Mouse (Mus musculus) G1E (cell line): ENCODE data around the gene Dync2li1.

ENCODE experiments used
- CTCF ChIP-seq: IDR thresholded peaks from 2 replicates; pipeline ENCODE4 v1.5.1; 2012; ENCODE audit warnings: low read depth, low read length, inconsistent platforms, mixed read lengths
- GATA2 ChIP-seq: IDR thresholded peaks from 2 replicates; pipeline ENCODE4 v1.6.1; 2012; ENCODE audit warnings: low read depth, low read length, inconsistent platforms, borderline replicate concordance

DNA sequence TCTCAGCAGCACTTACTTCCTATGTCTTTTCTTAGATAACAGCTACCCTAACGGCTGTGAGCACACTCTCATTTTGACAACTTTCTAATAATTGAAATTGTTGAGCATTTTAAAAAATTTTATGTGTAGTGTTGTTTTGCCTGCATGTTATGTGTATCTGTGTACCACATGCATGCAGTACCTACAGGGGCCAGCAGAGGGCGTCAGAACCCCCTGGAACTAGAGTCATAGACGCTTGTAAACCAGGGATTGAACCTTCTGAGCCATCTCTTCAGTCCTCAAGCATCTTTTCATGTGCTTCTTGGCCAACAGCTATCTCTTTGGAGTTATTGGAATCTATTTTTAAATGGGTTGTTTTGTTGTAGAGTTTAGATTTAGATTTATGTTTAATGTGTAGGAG, 15.6 kb downstream of the Dync2li1 start:
- TF ChIP-seq CTCF (peak; percentile 84), GATA2 (no peak)
